Mouse (Mus musculus): ENCODE results near the gene Polr2h. TPM values are rescaled to one million over a fixed set of nuclear protein-coding genes. Genes with fewer than 3 reads are reported as not detected.

Polr2h gene
- polyA plus RNA-seq, 1 experiment from 2014 or later: 86.3 TPM

- H3K4me2 ChIP-seq (replicated peaks): no peak overlapping the region; the same call in 1 of the 2 replicates
- peaks cover 31% of the 10 kb centered on the region for H3K4me1 ChIP-seq (replicated peaks)
- WGBS: 95% methylated on average over 10 of the region's 10 CpGs
- H3K27me3 ChIP-seq: no peaks in the 10 kb centered on the region
- no peak; the same call in 1 of the 2 replicates for ATAC-seq
- no peak overlapping the region for H3K9ac ChIP-seq (replicated peaks)
- peaks cover 83% of the 10 kb centered on the region for H3K36me3 ChIP-seq
- H3K27ac ChIP-seq: no peak overlapping the region
- no peaks in the 10 kb centered on the region for H3K9me3 ChIP-seq
- no peak overlapping the region for H3K4me3 ChIP-seq (replicated peaks)
These were observed 14.4 kb upstream of the Polr2h start for GRCm38 (mm10) chr16:20703071-20703470.

DNA sequence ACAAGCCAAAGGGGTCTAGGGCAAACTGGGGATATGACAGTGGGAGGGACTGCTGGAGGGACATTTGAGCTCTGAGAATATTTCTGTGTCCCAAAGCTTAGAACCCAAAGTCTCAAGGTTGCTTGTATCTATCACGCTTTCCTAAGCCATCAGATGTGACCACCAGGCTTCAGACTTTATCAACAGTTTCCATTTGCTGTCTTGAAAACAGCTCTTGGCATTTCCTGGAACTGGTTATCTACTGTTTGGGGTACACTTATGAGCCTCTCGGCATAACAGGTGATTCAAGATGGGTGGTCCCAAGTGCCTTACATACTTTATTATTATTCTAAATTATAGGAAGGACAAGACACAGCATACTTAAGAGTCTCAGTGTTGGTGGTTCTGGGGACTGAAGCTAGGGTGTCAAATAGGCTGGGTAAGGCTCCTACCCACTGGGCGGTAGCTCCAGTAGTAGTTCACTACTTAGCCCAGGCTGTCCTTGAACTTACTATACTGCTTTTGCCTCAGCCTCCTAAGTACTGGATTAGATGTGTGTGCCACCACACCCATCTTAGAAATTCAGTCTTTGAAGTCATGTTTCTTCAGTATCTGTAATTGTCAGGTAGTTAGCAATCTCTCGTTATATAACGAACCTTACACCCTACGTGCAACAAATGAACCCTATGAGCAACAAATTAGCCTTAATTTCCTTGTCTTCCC, 13.6 kb upstream of the Polr2h start:
- no peak overlapping the region for H3K4me2 ChIP-seq (replicated peaks)
- no peaks in the 10 kb centered on the region for H3K27me3 ChIP-seq
- 93% methylated on average over 6 of the region's 6 CpGs for WGBS
- H3K36me3 ChIP-seq: peaks cover 86% of the 10 kb centered on the region
- peaks cover 31% of the 10 kb centered on the region for H3K4me1 ChIP-seq (replicated peaks)
- H3K9me3 ChIP-seq: no peaks in the 10 kb centered on the region
- H3K4me3 ChIP-seq (replicated peaks): no peak overlapping the region
- no peak overlapping the region for H3K27ac ChIP-seq
- no peak overlapping the region for H3K9ac ChIP-seq (replicated peaks)
- no peak for ATAC-seq

- Histone ChIP-seq H3K4me2 (replicated peaks) (no peak overlapping the region), H3K27me3 (no peaks in the 10 kb centered on the region), H3K4me1 (replicated peaks) (peaks cover 23% of the 10 kb centered on the region), H3K9ac (replicated peaks) (no peak overlapping the region), H3K27ac (no peak overlapping the region), H3K9me3 (no peaks in the 10 kb centered on the region), H3K4me3 (replicated peaks) (no peak overlapping the region), H3K36me3 (peaks cover 75% of the 10 kb centered on the region)
- ATAC-seq: no peak
- WGBS: 80% methylated on average over 3 of the region's 3 CpGs
These were observed 11.7 kb upstream of the Polr2h start for GRCm38 (mm10) chr16:20705786-20706185.

DNA sequence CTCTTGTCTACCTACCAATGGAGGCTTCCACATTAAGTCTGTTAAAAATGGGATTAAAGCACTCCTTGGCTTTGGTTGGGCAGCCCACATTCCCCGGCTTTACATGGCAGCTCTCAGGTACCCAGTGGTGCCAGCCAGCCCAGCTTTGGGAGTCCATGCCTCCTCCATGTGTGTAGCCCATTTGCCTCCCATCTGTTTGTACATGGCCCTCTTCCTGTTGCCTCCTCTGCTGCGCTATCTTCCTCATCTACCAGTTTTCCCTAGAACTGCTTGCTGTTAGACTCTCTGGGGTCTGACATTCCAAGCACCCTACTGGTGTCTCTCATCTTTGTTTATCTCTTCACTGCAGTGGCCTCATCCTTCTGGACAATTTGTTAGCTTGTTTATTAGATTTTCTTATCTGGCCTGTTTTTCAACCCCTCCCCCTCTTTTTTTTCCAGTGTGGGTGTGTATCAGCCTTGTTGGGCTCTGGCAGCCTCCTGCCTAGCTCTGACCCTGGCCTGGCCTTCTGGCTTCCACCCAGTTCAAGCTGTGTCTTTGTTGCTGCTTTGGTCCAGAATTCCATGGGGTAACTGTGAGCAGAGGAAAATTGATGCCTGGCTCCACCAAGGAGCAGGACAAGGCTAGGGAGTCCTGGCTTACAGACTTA, 10.9 kb upstream of the Polr2h start:
- ATAC-seq: no peak
- H3K27me3 ChIP-seq: no peaks in the 10 kb centered on the region
- 90% methylated on average over 2 of the region's 2 CpGs for WGBS
- no peak overlapping the region for H3K4me3 ChIP-seq (replicated peaks)
- H3K4me1 ChIP-seq (replicated peaks): peaks cover 18% of the 10 kb centered on the region
- H3K36me3 ChIP-seq: peaks cover 77% of the 10 kb centered on the region
- H3K27ac ChIP-seq: no peak overlapping the region
- H3K9me3 ChIP-seq: no peaks in the 10 kb centered on the region
- H3K4me2 ChIP-seq (replicated peaks): no peak overlapping the region
- no peak overlapping the region for H3K9ac ChIP-seq (replicated peaks)

DNA sequence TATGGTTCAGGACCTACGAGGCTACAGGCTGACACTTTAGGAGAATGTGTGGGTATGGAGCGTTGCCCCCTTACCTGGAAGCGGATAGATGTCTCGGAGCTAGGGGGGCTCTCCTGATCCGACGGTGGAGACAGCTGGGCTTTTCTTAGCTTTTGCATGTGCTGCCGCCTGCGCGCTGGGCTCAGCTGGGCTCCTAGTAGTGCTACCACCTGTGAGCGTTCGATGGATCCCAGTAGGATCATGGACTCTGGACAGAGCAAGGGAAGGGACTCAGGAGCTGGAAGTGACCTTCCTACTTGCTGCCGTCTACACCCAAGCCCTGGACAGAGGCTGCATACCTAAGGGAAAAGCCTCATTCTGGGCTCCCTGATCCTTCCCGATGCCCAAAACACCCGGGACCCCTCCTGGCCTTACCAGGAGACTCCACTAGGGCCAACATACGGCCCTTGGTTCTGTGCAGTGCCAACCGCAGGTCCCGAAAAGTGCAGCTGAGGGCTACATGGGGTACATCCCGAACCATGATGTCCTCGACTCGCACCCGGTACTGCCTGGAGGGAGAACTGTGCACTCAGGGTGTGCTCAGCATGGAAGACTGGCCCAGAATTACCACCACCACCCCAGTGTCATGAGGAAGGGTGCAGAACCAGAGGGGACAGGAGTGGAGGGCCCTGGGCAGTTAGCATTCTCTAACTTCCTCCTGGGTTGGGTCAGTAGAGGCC, 9.1 kb upstream of the Polr2h start:
- 91% methylated on average over 21 of the region's 21 CpGs for WGBS
- Histone ChIP-seq H3K27me3 (no peaks in the 10 kb centered on the region), H3K9ac (replicated peaks) (no peak overlapping the region), H3K4me3 (replicated peaks) (no peak overlapping the region), H3K9me3 (no peaks in the 10 kb centered on the region), H3K4me1 (replicated peaks) (peaks cover 2% of the 10 kb centered on the region; the same call in 1 of the 2 replicates), H3K4me2 (replicated peaks) (no peak overlapping the region), H3K36me3 (peaks cover 86% of the 10 kb centered on the region), H3K27ac (no peak overlapping the region)
- peak; percentile 22; the same call in 1 of the 2 replicates for ATAC-seq

DNA sequence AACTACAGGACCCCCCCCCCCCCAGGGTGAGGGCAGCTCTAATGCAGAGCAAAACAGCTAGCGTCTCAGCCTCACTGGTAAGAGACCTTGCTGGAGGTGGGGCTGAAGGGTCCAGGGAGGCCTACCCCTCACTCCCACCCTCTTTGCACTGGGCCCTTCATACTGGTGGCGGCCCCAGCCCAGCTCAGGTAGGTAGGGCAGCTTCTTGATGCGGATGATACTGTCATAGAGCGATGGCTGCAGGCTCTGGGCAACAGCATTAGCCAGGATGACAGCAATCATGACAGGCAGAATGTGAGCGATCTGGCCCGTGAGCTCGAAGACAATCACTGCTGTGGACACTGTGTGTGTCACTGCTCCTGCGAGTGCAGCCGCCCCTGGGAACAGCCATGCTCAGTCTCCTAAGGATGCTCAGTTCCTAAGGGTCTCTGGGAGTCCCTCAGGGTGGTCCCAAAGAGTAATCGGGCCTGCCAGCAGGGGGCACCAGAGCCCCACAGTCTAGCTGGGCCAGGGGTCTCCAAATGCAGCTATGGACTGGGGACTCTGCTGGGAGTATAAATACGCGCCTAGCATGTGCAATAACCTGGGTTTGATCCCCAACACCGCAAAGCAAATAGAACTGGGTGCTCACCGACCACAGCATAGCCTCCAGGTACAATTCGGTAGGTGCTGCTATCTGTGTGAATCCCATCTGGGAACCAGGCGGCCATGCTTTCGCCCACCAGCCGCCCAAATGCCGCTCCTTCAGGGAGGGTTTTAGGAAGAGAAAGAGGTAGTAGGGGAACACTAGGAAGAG, 8.3 kb upstream of the Polr2h start:
- no peak overlapping the region for H3K27ac ChIP-seq
- no peak overlapping the region for H3K4me2 ChIP-seq (replicated peaks)
- H3K9ac ChIP-seq (replicated peaks): no peak overlapping the region
- peaks cover 78% of the 10 kb centered on the region for H3K36me3 ChIP-seq
- peak; percentile 77 for ATAC-seq
- H3K4me3 ChIP-seq (replicated peaks): no peak overlapping the region
- no peaks in the 10 kb centered on the region for H3K27me3 ChIP-seq
- 74% methylated on average over 19 of the region's 19 CpGs for WGBS
- H3K9me3 ChIP-seq: no peaks in the 10 kb centered on the region
- peaks cover 10% of the 10 kb centered on the region for H3K4me1 ChIP-seq (replicated peaks)

GRCm38 (mm10) chr16:20710370-20710769, 7.1 kb upstream of the Polr2h start:
- H3K36me3 ChIP-seq: peaks cover 67% of the 10 kb centered on the region
- H3K4me2 ChIP-seq (replicated peaks): no peak overlapping the region
- no peaks in the 10 kb centered on the region for H3K9me3 ChIP-seq
- H3K27ac ChIP-seq: no peak overlapping the region
- H3K9ac ChIP-seq (replicated peaks): no peak overlapping the region
- no peaks in the 10 kb centered on the region for H3K27me3 ChIP-seq
- WGBS: 96% methylated on average over 11 of the region's 11 CpGs
- no peak for ATAC-seq
- H3K4me1 ChIP-seq (replicated peaks): peaks cover 22% of the 10 kb centered on the region
- no peak overlapping the region for H3K4me3 ChIP-seq (replicated peaks)

DNA sequence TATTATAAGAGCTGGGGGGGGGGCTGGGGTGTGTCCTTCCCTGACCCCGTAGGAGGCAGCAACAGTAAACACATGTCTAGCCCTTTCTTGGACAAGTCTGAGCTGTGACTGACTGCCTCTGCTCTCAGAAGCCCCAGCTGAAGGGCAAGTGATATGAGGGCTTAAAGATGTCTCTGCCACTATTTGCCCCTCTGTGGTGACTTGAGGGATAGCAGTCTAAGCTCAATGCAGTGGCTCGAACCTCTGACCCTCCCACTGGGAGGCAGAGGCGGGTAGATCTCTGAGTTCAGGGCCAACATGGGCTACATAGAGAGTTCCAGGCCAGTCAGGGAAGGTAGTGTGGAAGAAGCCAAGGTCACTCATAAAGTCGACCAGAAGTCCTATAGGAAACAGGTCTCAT, 6.7 kb upstream of the Polr2h start:
- peaks cover 27% of the 10 kb centered on the region for H3K4me1 ChIP-seq (replicated peaks)
- H3K27ac ChIP-seq: no peak overlapping the region

DNA sequence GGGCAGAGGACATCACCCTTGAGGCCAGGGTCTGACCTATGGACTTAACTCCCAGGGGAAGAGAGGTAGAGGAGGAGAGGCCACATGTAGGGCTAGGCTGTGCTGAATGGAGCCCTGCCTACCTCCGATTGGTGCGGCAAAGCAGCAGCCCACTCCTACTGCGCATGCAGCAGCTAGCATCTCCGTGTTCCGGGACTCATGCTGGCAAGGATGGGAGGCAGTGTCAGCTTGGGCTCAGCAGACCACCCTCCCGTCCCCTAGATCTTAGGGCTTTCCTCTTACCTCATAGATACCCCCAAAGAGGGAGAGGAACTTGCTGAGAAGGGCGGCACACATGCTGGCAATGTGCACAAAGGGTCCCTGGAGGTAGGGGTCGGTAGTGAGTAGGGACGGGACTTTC, 5.3 kb upstream of the Polr2h start:
- H3K4me2 ChIP-seq (replicated peaks): no peak overlapping the region
- peaks cover 36% of the 10 kb centered on the region for H3K4me1 ChIP-seq (replicated peaks)
- H3K9me3 ChIP-seq: no peaks in the 10 kb centered on the region
- peaks cover 49% of the 10 kb centered on the region for H3K36me3 ChIP-seq
- no peak overlapping the region for H3K9ac ChIP-seq (replicated peaks)
- H3K27ac ChIP-seq: no peak overlapping the region; the same call in 1 of the 2 replicates
- no peak overlapping the region for H3K4me3 ChIP-seq (replicated peaks)
- 72% methylated on average over 9 of the region's 9 CpGs for WGBS
- ATAC-seq: no peak
- H3K27me3 ChIP-seq: no peaks in the 10 kb centered on the region

More for the DNA sequence above, 6.7 kb upstream of the Polr2h start:
- Histone ChIP-seq H3K9me3 (no peaks in the 10 kb centered on the region), H3K27me3 (no peaks in the 10 kb centered on the region), H3K9ac (replicated peaks) (no peak overlapping the region), H3K4me2 (replicated peaks) (no peak overlapping the region), H3K4me3 (replicated peaks) (no peak overlapping the region), H3K36me3 (peaks cover 63% of the 10 kb centered on the region)
- 92% methylated on average over 4 of the region's 4 CpGs for WGBS
- ATAC-seq: no peak

- no peak for ATAC-seq
- no peak overlapping the region for H3K4me3 ChIP-seq (replicated peaks)
- H3K4me2 ChIP-seq (replicated peaks): no peak overlapping the region
- H3K9me3 ChIP-seq: no peaks in the 10 kb centered on the region
- H3K9ac ChIP-seq (replicated peaks): no peak overlapping the region
- H3K27ac ChIP-seq: no peak overlapping the region
- peaks cover 37% of the 10 kb centered on the region for H3K4me1 ChIP-seq (replicated peaks)
- peaks cover 42% of the 10 kb centered on the region for H3K36me3 ChIP-seq
- 91% methylated on average over 7 of the region's 7 CpGs for WGBS
- no peaks in the 10 kb centered on the region for H3K27me3 ChIP-seq
These were observed 4.6 kb upstream of the Polr2h start for GRCm38 (mm10) chr16:20712889-20713288.

DNA sequence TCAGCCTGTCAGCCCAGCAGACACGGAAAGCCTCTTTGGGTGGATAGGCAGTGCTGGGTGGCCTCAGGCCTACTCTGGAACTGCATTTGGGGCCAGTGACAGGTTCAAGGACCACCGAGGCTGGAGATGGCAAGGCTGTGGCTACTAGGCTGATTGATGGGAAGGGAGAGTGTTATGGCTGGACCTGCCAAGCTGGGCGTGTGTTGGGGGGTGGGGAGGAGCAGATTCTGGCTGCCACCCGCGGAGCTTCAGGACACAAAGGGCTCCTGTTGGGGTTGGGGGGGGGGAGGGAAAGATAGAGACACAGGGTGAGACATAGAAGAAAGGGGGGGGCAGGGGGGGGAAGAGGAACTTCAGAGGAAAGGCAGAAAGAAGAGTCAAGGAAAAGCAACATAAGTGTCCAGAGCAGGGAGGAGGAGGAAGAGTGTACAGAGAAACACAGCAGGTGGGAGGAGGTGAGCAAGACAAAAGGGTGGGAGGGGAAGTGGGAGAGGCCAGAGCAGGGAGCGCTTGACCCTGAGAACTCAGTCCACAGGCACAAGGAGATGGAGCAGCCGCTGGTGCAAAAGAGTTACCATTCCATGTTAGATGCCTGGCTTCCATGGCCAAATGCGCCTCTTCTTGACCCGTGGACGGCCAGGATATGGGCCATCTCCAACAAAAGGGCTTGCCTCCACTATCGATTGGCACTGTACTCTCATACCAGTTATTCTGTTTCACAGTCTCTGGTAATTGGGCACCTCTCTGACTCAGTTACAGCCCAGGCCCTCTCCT, 3.0 kb upstream of the Polr2h start:
- WGBS: 25% methylated on average over 11 of the region's 11 CpGs
- Histone ChIP-seq H3K27me3 (no peaks in the 10 kb centered on the region), H3K4me1 (replicated peaks) (peaks cover 47% of the 10 kb centered on the region), H3K4me3 (replicated peaks) (peak overlapping the region; percentile 72), H3K27ac (peak overlapping the region; percentile 19; the same call in 1 of the 2 replicates), H3K4me2 (replicated peaks) (peak overlapping the region; percentile 91), H3K9me3 (no peaks in the 10 kb centered on the region), H3K36me3 (peaks cover 33% of the 10 kb centered on the region), H3K9ac (replicated peaks) (peak overlapping the region; percentile 82)
- no peak for ATAC-seq

All from midbrain, embryonic 13.5 days (tissue).